Mouse (Mus musculus) layer of hippocampus, adult 18-20 months (tissue): ENCODE results near the gene Trim54. TPM values are rescaled to one million over a fixed set of nuclear protein-coding genes. Genes with fewer than 3 reads are reported as not detected.

Experiments
- DNase-seq, 2 experiments: peaks; one replicate each; pipeline ENCODE4 v3.0.0; 2022; ENCODE audit warnings: low spot score in 2 of 2
- total RNA-seq, 2 experiments: library from RNA; stranded (reverse); gene quantifications; 2 replicates each; pipeline ENCODE4 v1.2.3; 2021

Gene Trim54
- total RNA-seq, 2 experiments from 2014 or later = not detected

DNA sequence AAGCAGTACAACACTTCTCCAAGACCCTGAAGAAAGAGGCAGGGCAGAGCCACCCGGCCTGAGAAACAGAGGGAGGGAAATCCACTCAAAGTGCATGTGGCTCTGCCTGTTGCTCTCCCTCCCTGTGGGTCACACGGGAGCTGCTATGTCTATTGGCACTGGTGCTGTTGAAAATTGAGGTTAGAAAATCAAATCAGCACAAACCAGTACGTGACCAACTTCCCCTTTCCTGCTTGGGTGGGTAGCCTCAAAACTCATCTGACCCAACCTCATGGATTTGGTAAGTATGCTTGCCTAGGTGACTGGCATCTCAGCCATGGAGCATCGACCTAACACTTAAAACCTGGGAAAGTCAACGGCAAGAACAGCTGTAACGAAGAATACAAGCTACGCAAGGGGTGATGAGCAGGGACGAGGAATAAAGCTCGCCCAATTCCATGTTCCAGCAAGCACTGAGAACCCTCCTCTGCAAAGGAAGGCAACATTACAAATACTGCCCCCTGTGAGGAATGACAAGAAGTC, 10.6 kb upstream of the Trim54 start, which contains the start of gene Dnajc5g:
Dnajc5g (plus strand) TSS at position 472 of the 522 bp plus-strand sequence.
- DNase-seq = no peak

DNA sequence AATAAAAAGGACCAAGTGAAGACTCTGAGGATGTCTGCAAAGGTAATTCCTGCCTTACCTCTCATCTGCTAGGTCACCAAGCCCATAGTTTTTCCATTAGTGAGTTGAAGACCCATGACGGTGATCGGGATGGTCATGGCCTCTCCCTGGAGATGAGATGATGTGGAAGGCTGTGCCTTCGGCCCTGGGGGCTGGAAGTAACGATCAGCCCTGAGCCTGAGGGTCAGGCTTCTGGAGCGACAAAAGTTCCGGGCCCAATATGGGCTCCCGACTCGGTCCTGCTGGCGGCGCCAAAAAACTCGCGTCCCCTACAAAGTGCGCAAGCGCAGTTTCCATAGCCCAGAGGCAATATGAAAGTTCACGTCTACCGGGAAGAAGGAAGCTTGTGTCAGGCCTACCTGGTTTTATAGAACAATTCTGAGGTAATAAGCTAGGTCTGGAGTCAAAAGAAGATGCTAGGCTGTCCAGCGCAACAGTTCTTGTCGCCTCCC, 8.5 kb upstream of the Trim54 start, which contains the start of gene Slc30a3:
Slc30a3 (minus strand) TSS at position 238 of the 491 bp plus-strand sequence.
- no peak for DNase-seq

DNA sequence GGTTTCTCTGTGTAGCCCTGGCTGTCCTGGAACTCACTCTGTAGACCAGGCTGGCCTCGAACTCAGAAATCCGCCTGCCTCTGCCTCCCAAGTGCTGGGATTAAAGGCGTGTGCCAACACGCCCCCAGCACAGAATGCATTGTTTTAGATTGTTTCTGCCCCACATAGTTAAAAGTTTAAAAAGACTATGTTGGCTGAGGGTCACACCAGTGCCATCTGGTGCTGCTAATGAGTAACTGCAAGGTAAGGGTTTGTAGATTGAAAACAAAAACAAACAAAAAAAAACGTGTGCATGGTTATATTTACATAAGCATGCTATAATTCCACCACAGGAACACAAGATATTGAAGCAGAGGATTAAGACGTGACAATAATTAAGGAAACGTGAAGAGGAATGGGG, 5.7 kb upstream of the Trim54 start:
- peak in 1 of 2 experiments; percentile 31 for DNase-seq

DNA sequence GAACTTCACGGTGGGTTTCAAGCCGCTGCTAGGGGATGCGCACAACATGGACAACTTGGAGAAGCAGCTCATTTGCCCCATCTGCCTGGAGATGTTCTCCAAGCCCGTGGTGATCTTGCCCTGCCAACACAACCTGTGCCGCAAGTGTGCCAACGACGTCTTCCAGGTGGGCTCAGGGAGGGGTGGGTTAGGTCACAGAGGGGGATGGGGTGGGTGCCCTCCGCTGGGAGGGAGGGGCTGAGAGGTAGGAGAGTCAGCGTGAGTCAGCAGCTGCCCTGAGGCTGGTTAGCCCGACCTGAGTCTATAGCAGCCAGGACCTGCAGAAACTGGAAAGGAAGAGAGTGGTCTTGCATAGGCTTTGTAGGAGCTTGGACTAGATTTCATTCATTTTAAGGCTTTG, 400 bp downstream of the Trim54 start:
- DNase-seq = no peak

DNA sequence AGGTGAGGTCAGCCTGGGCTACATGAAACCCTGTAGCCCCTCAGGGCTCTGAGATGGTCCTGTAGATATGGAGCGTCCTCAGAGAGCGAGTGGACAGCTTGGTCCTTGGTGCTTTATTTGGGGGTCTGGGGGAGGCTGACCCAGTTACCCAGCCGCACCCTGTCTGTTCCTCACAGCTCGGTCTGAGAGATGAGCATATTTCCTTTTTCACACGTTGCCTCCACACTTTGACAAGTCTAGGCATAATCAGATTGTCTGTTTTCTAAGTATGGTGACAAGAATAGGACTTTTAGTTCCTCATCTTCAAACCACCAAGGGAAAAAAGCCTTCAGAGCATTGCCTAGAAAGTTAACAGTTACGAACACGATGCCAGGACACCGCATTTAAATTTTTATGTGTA, 4.6 kb downstream of the Trim54 start:
- DNase-seq = peak in 1 of 2 experiments; percentile 21

DNA sequence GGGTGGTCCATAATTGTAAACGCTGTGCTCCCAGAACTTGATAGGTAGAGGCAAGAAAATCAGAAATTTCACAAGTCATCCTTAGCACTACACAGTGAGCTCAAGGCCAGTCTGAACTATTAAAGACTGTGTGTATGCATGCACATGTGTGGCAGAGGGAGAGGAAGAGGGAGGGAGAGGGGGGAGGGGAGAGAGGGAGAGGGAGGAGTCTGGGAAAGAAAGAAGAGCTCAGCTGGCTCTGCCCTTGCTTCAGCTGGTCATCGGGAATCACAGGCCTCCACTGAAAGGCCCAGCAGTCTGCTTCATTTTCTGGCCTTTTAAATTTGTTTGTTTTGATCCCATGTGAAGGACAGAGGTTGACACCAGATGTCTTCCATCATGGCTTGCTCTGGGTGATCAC, 7.0 kb downstream of the Trim54 start:
- DNase-seq = no peak

DNA sequence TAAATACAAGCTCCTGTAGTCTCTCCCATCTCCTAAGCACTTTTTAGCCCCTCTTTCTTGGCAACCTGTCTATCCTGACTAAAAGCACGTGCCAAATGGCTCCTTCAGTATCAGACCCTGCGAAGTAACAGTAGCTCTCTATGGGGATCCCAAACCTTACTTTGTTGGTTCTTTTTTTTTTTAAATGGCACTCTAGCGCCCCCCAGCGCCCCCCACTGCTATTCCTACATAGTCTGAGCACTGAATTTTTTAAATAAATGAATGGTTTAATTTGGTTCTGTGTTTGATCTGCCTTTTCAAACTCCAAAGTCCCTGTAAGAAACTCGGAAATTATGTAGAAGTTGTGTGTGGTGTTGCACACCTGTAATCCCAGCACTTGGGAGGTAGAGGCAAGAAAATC, 9.5 kb downstream of the Trim54 start:
- DNase-seq = peak in 1 of 2 experiments; percentile 28

DNA sequence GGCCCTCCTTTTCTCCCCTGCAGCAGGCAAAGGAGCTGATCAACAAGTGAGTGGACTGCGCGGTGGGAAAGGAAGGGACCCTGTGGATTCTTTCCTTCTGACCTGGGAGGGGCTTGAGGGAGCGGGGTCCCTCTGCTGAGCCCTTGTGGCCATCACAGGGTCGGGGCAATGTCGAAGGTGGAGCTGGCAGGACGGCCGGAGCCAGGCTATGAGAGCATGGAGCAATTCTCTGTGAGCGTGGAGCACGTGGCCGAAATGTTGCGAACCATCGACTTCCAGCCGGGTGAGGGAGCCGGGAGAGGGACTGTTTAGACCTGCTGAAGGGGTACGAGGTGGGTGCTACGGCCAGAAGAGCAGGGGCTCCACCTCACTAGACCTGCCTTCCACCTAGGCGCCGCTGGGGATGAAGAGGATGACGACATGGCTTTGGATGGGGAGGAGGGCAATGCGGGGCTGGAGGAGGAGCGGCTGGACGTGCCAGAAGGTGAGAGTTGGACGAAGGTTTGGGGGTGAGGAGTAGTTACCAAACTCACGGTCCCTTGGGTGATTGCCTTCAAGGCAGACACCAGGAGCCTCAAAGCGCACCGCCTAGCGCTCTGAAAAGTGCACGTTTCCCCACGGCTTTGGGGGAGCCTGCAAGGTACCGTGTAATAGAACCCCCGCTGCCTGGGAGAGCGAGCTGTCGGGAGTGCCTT, 20.4 kb downstream of the Trim54 start:
- DNase-seq = no peak

DNA sequence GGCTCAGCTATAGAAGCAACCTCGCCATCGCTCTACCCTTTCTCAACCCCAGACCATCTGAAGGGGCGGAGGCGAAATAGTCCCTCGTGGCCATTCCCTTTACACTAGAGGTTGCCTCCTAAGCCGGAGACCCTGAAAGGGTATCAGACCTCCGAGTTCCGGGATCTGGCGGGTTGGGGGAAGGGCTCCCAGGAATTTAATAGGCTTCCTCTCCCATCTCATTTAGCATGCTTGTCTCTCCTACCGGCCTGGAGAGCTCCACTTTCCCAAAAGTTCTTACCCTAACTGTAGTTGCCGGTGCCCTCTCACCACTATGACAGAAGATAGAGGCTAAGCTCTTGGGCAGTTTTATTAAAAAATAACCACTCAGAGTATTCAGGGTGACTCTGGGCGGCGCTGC, 21.1 kb downstream of the Trim54 start:
- DNase-seq = no peak

DNA sequence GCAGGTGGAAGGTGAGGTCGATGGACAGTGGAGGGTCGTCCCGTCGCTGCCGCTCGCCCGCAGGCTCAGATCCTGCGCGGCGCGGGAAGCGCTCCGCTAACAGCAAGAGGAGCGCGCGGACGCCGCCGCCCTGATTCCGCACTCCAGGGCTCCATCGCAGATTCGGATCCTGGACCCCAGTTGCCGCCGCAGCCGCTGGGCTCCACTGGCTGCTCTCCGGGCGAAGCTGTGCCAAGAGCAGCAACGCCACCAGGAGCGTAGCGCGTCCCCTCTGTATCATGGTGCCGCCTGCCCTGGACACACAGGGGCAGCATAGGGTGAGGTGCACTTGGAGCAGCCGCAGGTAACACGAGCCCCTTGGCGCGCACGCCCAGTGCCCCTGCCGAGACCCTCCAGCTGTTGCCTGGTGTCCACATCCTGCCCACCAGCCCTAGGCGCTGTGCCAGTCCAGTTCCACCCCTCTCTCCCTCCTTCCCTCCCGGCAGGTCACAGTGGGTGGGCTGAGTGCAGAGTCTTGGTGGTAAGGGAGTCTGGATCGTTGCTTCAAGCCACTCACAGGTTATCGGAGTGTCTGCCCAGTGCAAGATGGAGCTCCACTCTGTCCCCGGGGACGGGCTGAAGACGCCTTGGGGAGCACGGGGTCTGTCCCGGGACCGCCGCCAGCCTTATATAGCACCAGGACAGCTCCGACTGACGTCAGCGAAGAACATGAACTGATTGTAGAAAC, 21.9 kb downstream of the Trim54 start, which contains the start of gene Ucn:
Ucn (minus strand) TSS at position 589 of the 727 bp plus-strand sequence.
- DNase-seq = no peak

DNA sequence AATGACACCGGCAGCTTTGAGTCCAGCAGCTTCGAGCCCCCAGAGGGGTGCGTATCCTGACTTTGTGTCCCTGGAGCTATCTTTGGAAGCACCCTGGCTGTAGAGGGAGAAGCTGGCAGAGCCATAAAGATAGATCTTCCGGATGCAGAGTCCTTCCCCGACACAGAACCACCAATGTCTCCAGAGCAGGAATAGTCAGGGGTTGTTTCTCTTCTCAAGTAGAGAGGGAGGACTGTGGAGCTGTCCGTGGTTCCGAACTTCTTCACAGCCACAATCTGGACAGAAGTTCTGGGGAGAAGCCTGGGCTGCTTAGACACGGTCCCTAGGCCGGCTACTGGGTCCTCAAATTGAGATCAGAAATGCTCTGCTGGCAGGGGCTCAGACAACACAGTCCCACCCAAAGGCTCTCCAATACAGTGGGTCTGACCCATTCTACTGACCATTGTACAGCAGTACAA, 22.5 kb downstream of the Trim54 start:
- no peak for DNase-seq

DNA sequence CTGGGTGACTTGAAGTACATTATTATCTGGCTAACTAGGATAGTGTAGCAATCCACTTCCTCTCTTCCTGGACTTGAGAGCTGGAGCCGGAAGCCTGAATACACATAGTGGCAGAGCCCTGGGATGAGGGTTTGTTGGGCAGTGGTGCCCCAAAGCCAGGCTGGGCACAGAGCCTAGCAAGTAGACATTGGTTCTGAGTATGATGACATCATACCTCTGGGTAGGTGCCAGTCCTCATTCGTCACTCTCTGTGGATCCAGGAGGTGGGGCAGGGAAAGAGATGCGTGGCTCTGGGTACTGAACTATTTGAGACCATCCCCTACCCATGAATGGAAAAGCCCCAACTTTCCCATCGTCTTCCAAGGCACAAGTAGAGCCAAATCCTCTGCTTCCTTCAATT, 33.3 kb downstream of the Trim54 start:
- no peak for DNase-seq

DNA sequence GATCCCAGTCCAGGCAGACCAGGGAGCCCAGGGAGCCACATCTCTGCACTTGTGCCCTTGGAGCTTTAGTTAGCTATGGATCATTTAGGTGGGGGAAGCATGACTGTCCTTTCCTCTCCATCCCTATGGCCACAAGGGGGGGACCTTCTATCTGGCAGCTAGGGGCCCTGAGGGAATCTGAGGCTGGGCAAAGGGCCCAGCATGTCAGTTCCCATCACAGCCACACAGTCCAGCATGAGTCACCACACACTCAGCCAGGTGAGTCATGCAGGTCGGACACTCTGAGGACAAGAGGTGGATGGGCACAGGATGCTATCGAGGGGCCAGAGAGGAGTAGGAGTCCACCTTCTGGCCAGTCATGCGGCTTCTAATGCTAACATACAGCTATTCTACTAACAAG, 35.2 kb downstream of the Trim54 start:
- no peak for DNase-seq

DNA sequence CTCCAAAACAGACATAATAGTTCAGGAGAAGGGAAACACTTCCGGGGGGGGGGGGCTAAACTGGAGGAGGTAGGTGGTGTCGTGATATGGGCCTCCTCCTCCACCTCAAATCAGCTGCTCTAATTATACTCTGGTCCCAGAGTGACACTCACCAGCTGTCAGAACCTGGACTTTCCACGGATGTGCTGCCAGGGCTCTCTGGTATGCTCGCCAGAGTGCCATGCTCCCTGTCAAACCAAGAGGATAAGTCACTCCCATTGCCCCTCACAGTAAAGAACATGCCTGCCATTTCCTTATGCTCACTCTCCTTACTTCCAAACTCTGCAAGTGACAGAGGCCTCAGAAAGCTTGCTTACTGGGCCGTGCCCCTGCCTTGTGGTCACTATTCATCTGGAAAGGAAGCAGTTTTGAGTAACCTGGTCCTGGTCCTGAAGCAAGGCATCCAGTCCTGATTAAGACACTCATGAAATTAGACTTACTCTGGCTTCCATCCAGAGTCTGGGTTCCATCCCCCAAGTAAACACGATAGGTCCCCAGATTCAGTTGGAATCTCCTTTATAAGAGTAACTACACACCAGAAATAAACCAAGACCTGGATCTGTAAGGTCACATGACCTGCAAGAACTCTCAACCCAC, 37.1 kb downstream of the Trim54 start:
- DNase-seq = no peak

DNA sequence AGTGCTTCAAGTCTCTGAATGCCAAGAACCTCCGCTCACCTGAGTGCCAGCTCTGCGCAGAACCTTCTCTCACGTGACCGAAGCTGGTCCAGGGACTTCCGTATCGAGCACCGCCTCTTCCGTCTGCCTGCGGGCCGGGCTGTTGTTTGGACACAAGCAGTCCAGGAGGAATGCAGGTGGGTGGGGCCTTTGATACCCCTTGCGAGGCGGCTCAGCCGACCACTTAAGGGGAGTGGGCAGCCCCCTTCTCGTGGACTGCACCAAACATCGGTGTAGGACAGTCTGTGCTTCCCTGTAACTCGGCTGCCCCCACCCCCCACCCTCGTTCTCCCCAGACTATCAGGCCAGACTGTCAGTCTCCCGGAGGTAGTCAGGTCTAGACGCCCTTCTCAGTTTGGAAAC, 37.6 kb downstream of the Trim54 start, which contains the start of gene Mpv17:
Mpv17 (minus strand) TSS at position 100 of the 402 bp plus-strand sequence.
- peak; percentile 75 to 88 for DNase-seq

DNA sequence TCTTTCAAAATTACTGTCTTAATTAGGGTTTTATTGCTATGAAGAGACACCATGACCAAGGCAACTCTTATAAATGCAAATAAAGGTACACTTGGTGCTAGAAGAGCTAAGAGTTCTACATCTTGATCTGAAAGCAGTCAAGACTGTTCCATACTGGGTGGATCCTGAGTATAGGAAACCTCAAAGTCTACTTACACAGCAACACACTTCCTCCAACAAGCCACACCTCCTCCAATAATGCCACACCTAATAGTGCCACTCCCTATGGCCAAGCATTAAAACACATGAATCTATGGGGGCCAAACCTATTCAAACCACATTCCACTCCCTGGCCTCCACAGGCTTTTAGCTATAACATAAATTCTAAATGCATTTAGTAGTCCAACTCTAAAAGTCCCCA, 46.0 kb downstream of the Trim54 start:
- DNase-seq = no peak

DNA sequence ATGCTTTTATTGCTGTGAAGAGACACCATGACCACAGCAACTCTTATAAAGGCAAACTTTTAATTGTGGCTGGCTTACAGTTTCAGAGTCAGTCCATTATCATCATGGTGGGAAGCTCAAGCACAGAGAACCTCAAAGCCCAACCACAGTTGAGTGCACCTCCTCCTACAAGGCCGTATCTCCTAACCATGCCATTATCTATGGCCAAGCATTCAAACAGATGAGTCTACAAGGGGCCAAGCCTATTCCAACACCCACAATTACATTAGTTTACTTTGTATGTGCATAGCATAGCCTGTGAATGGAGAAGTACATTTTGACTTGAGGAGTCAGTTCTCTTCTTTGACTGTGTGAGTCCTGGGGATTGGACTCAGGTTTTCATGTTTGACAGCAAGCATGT, 48.4 kb downstream of the Trim54 start:
- DNase-seq = no peak

DNA sequence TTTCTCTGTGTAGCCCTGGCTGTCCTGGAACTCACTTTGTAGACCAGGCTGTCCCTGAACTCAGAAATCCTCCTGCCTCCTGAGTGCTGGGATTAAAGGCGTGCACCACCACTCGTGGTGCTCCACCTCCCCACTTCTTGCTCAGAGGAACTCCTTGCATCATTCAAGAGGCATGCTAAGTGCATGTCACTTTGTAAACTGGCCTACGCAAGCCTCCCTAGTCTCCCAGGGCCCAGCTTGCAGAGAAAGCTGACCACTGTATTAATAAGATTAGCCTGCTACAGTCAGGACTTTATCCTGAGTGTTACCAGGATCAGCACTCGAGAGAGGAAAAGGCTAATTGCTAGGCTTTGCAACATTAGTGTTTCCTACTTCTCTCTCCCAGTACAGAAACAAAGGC, 52.1 kb downstream of the Trim54 start:
- no peak for DNase-seq

DNA sequence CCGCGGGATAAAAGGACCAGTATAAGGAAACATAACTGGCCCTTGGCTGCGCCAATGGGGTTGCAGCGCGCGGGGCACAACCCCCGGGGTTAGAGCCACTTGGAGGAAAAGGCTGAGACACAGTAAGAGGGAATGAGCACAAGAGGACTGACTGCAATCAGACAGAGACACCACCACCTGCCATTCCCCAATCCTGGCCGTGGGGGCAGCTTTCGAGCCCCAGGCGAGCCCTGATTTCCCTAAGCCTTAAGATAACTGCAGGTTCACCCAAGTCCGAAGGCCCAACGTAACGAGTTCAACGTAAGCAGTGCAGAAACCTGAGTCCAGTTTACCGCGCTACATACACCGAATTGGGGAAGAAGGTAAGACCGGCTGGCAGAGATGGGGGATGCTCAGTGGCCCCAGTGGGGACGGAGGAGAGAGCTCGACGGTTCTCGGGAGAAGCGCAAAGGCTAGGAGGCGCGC, 62.8 kb downstream of the Trim54 start:
- DNase-seq = no peak

DNA sequence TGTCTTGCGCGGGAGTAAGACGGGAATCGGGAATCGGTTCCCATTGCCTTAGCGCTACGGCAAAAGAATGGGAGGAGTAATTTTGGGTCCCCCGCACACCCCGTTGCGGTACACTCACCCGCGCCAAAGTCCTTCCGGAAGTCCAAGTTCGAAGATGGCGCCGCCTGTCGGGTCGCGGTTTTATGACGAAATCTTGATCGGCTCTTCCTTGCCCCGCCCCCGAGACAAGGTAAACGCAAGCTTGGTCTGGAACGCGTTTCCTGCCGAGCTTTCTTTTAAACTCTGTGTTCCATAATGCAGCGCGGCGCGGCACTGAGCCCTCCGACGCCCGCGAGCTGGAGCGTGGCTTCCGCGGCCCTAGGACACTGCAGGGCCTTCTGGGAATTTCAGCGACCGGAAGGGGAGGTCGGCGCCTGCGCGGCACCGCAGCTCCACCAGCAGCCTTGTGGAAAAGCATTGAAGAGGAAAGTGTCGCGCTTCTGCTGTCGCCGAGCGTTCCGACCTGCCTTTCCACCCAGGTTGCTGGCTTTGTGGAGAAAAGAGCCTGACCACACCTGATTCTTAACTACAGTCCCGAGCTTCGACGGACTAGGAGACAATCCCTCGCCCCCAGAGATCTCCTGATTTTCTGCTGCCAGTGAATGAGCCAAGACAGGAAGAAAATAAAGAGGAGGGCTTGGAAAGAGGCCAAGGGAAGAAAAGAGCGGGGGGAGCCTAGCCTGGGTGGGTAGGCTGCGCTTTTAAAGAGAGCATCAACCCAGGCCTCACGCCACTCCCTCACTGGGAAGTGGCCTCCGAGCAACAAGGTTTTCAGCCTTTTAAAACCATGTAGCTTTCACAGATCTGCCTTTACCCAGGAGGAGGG, 63.5 kb downstream of the Trim54 start, which contains the start of the genes Gm29609 and Gtf3c2:
Gm29609 (minus strand) TSS at position 146 of the 865 bp plus-strand sequence.
Gtf3c2 (minus strand) TSS at position 379 of the 865 bp plus-strand sequence.
- DNase-seq = peak; percentile 97 to 98
